Mouse (Mus musculus): Measurements from ENCODE around the gene Cdkn2a. TPM values are rescaled to one million over a fixed set of nuclear protein-coding genes. Genes with fewer than 3 reads are reported as not detected.
A peak's percentile ranks its signal among the peaks of the same experiment; 100 is the strongest.

The Cdkn2a gene
- total and polyA plus RNA-seq, 2 experiments from 2014 or later = not detected

DNA sequence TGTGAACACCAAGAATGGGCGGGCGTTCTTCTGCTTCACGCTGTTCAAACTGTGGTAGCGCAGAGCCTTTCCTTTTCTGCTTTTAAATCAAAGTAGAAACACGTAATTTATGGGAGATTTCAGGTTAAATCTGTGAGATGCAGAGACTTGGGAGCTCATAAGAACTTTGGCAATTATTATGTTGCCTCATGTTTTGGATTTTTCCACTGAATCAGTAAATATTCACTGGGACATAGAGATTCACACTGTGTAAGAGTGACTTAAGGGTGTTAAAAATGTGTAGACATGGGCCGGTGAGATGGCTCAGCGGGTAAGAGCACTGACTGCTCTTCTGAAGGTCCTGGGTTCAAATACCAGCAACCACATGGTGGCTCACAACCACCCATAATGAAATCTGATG lies 8.8 kb downstream of the Cdkn2a start:
- no peak overlapping the region for H3K4me2 ChIP-seq (ENCODE audit: low read depth, low read length)
- H3K27ac ChIP-seq (ENCODE audit: low read depth) = no peak overlapping the region
- ATAC-seq (ENCODE audit: insufficient read depth, low read depth) (no peak), DNase-seq (ENCODE audit: low spot score) (no peak)
- no peak for TF ChIP-seq CTCF (IDR thresholded peaks at IDR 0.05; ENCODE audit: low read depth)
- no peak overlapping the region for H3K9ac ChIP-seq (replicated peaks; ENCODE audit: low read depth, low read length)
- H3K4me1 ChIP-seq (ENCODE audit: control insufficient read depth, insufficient read depth) = no peaks in the 10 kb centered on the region
- H3K9me3 ChIP-seq (replicated peaks; ENCODE audit: control insufficient read depth, low read length) = no peaks in the 10 kb centered on the region
- H3K27me3 ChIP-seq (ENCODE audit: control insufficient read depth, insufficient read depth, low read length) = peaks cover 86% of the 10 kb centered on the region
- H3K36me3 ChIP-seq (replicated peaks; ENCODE audit: control insufficient read depth, insufficient read depth, low read length) = no peaks in the 10 kb centered on the region
- WGBS = 41% methylated on average over 7 of the region's 7 CpGs
- no peak overlapping the region for H3K4me3 ChIP-seq (ENCODE audit: low read depth, low read length)

DNA sequence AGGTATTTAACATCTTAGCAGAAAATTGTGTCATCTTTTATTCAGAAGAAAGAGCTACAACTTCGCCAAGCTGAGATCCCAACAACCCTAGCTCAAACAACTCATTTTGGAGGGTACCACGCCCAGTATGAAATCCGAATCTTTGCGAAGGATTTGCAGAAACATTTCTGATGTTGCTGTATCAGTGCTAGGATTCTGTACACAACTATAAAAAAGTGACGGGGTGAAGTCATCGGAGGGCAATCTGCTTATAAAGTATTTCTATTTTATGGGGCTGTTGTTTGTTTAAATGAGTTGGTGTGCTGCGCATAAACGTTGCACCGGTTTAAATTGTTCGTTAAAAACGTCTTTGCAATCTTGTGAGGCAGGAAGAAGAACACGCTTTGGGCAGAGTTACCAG lies 11.8 kb downstream of the Cdkn2a start:
- Histone ChIP-seq H3K9me3 (replicated peaks; ENCODE audit: control insufficient read depth, low read length) (no peaks in the 10 kb centered on the region), H3K36me3 (replicated peaks; ENCODE audit: control insufficient read depth, insufficient read depth, low read length) (no peaks in the 10 kb centered on the region), H3K4me3 (ENCODE audit: low read depth, low read length) (no peak overlapping the region), H3K27me3 (ENCODE audit: control insufficient read depth, insufficient read depth, low read length) (peaks cover 86% of the 10 kb centered on the region), H3K4me2 (ENCODE audit: low read depth, low read length) (no peak overlapping the region), H3K9ac (replicated peaks; ENCODE audit: low read depth, low read length) (no peak overlapping the region), H3K4me1 (ENCODE audit: control insufficient read depth, insufficient read depth) (no peaks in the 10 kb centered on the region), H3K27ac (ENCODE audit: low read depth) (no peak overlapping the region)
- ATAC-seq (ENCODE audit: insufficient read depth, low read depth) (no peak), DNase-seq (ENCODE audit: low spot score) (no peak)
- TF ChIP-seq CTCF (IDR thresholded peaks at IDR 0.05; ENCODE audit: low read depth) (no peak), EP300 (IDR thresholded peaks at IDR 0.05; ENCODE audit: low read depth) (no peak)
- WGBS = 4% methylated on average over 12 of the region's 12 CpGs

- ATAC-seq (ENCODE audit: insufficient read depth, low read depth) = peak; percentile 49; the same call in 1 of the 2 replicates
Observed at GRCm38 (mm10) chr4:89282036-89282566, 12.4 kb downstream of the Cdkn2a start.

GRCm38 (mm10) chr4:89281236-89281635 lies 13.2 kb downstream of the Cdkn2a start:
- ATAC-seq (ENCODE audit: insufficient read depth, low read depth) (no peak), DNase-seq (ENCODE audit: low spot score) (no peak)
- peaks cover 93% of the 10 kb centered on the region for H3K27me3 ChIP-seq (ENCODE audit: control insufficient read depth, insufficient read depth, low read length)
- no peaks in the 10 kb centered on the region for H3K4me1 ChIP-seq (ENCODE audit: control insufficient read depth, insufficient read depth)
- no peak overlapping the region for H3K9ac ChIP-seq (replicated peaks; ENCODE audit: low read depth, low read length)
- 3% methylated on average over 7 of the region's 7 CpGs for WGBS
- no peaks in the 10 kb centered on the region for H3K36me3 ChIP-seq (replicated peaks; ENCODE audit: control insufficient read depth, insufficient read depth, low read length)
- H3K4me3 ChIP-seq (ENCODE audit: low read depth, low read length) = no peak overlapping the region
- no peak overlapping the region for H3K27ac ChIP-seq (ENCODE audit: low read depth)
- no peaks in the 10 kb centered on the region for H3K9me3 ChIP-seq (replicated peaks; ENCODE audit: control insufficient read depth, low read length)
- no peak overlapping the region for H3K4me2 ChIP-seq (ENCODE audit: low read depth, low read length)
- TF ChIP-seq CTCF (IDR thresholded peaks at IDR 0.05; ENCODE audit: low read depth) = no peak
- no peak for TF ChIP-seq EP300 (IDR thresholded peaks at IDR 0.05; ENCODE audit: low read depth)

More at GRCm38 (mm10) chr4:89282036-89282566, 12.4 kb downstream of the Cdkn2a start:
- WGBS = 1% methylated on average over 25 of the region's 25 CpGs
- TF ChIP-seq CTCF (IDR thresholded peaks at IDR 0.05; ENCODE audit: low read depth) (peak; percentile 22), EP300 (IDR thresholded peaks at IDR 0.05; ENCODE audit: low read depth) (no peak)
- Histone ChIP-seq H3K4me3 (ENCODE audit: low read depth, low read length) (peak overlapping the region; percentile 6; the same call in 1 of the 2 replicates), H3K36me3 (replicated peaks; ENCODE audit: control insufficient read depth, insufficient read depth, low read length) (no peaks in the 10 kb centered on the region), H3K4me2 (ENCODE audit: low read depth, low read length) (peak overlapping the region; percentile 1; the same call in 1 of the 2 replicates), H3K4me1 (ENCODE audit: control insufficient read depth, insufficient read depth) (no peaks in the 10 kb centered on the region), H3K9me3 (replicated peaks; ENCODE audit: control insufficient read depth, low read length) (no peaks in the 10 kb centered on the region), H3K27me3 (ENCODE audit: control insufficient read depth, insufficient read depth, low read length) (peaks cover 89% of the 10 kb centered on the region), H3K27ac (ENCODE audit: low read depth) (no peak overlapping the region), H3K9ac (replicated peaks; ENCODE audit: low read depth, low read length) (no peak overlapping the region)
- DNase-seq (ENCODE audit: low spot score) = no peak

- no peaks in the 10 kb centered on the region for H3K36me3 ChIP-seq (replicated peaks; ENCODE audit: control insufficient read depth, insufficient read depth, low read length)
- H3K27ac ChIP-seq (ENCODE audit: low read depth) = no peak overlapping the region
- no peak overlapping the region for H3K4me2 ChIP-seq (ENCODE audit: low read depth, low read length)
- WGBS = 3% methylated on average over 2 of the region's 2 CpGs
- H3K9ac ChIP-seq (replicated peaks; ENCODE audit: low read depth, low read length) = no peak overlapping the region
- no peak for ATAC-seq (ENCODE audit: insufficient read depth, low read depth)
- H3K4me3 ChIP-seq (ENCODE audit: low read depth, low read length) = no peak overlapping the region
- H3K27me3 ChIP-seq (ENCODE audit: control insufficient read depth, insufficient read depth, low read length) = peaks cover 98% of the 10 kb centered on the region
- TF ChIP-seq CTCF (IDR thresholded peaks at IDR 0.05; ENCODE audit: low read depth) (no peak), EP300 (IDR thresholded peaks at IDR 0.05; ENCODE audit: low read depth) (no peak)
- DNase-seq (ENCODE audit: low spot score) = no peak
- H3K9me3 ChIP-seq (replicated peaks; ENCODE audit: control insufficient read depth, low read length) = no peaks in the 10 kb centered on the region
- no peaks in the 10 kb centered on the region for H3K4me1 ChIP-seq (ENCODE audit: control insufficient read depth, insufficient read depth)
Observed at GRCm38 (mm10) chr4:89279641-89280040, 14.8 kb downstream of the Cdkn2a start.

DNA sequence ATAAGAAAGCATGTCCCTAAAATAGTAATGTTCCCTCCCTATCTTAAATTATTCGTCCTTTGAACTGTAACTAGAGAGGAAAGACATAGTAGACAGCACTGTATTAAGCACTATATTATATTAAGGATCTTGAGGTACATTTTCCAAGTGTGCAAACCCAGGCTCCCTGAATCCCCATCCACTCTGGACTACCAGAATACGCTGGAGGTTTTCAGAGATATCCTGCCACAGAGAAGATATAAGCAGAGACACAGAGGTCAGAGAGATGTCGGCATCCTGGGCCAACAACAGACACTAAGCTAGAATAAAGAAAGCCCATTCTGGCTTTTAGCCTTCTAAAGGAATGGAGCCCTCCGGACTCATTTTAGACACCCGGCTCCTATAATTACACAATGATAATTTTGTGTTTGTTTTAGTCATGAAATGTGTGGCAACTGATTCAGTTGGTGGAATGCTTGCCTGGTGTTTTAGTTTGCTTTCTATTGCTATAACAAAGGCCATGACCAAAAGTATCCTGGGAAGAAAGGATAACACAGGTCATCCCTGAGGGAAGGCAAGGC lies 17.0 kb downstream of the Cdkn2a start:
- H3K4me3 ChIP-seq (ENCODE audit: low read depth, low read length) = no peak overlapping the region
- H3K9ac ChIP-seq (replicated peaks; ENCODE audit: low read depth, low read length) = no peak overlapping the region
- DNase-seq (ENCODE audit: low spot score) = no peak
- H3K36me3 ChIP-seq (replicated peaks; ENCODE audit: control insufficient read depth, insufficient read depth, low read length) = no peaks in the 10 kb centered on the region
- H3K9me3 ChIP-seq (replicated peaks; ENCODE audit: control insufficient read depth, low read length) = no peaks in the 10 kb centered on the region
- peaks cover 100% of the 10 kb centered on the region for H3K27me3 ChIP-seq (ENCODE audit: control insufficient read depth, insufficient read depth, low read length)
- H3K27ac ChIP-seq (ENCODE audit: low read depth) = no peak overlapping the region
- 7% methylated on average over 5 of the region's 5 CpGs for WGBS
- no peak overlapping the region for H3K4me2 ChIP-seq (ENCODE audit: low read depth, low read length)
- no peak for ATAC-seq (ENCODE audit: insufficient read depth, low read depth)
- TF ChIP-seq EP300 (IDR thresholded peaks at IDR 0.05; ENCODE audit: low read depth) (no peak), CTCF (IDR thresholded peaks at IDR 0.05; ENCODE audit: low read depth) (no peak)
- no peaks in the 10 kb centered on the region for H3K4me1 ChIP-seq (ENCODE audit: control insufficient read depth, insufficient read depth)

Measured in heart, postnatal 0 days (tissue).